Mouse (Mus musculus): ENCODE measurements around the gene Ptprf.

DNA sequence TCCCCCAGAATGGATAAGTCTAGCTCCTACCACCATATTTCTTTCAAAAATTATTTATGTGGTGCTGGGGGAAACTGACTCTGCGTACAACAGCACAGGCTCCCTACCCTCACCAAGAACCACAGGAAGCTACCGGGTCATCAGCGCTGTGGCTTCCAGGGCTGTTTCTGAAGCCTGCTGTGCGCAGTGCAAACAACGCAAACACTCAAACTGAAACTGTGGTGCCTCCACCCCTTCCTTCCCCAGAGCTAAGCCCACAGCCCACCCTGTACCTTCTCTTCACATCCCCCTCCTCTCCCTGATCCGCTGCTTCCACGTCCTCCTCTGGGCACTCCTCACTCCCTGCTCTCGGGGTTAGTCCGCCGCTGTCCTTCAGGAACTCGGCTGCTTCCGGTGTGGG, 129.1 kb downstream of the Ptprf start:
- TF ChIP-seq CTCF (IDR thresholded peaks at IDR 0.05; ENCODE audit: low read depth, low read length), result no peak
- no peak for TF ChIP-seq EP300 (IDR thresholded peaks at IDR 0.05; ENCODE audit: insufficient read depth, low read depth, low read length)

Measured in ES-Bruce4 (cell line).